Mouse (Mus musculus) lung, postnatal 4 days (tissue): ENCODE measurements around the gene Eftud2.
A peak's percentile ranks its signal among the peaks of the same experiment; 100 is the strongest.

Source experiments
- DNase-seq, 2 experiments: peaks; one replicate each; pipeline ENCODE4 v3.0.0; 2021

Eftud2 gene

DNA sequence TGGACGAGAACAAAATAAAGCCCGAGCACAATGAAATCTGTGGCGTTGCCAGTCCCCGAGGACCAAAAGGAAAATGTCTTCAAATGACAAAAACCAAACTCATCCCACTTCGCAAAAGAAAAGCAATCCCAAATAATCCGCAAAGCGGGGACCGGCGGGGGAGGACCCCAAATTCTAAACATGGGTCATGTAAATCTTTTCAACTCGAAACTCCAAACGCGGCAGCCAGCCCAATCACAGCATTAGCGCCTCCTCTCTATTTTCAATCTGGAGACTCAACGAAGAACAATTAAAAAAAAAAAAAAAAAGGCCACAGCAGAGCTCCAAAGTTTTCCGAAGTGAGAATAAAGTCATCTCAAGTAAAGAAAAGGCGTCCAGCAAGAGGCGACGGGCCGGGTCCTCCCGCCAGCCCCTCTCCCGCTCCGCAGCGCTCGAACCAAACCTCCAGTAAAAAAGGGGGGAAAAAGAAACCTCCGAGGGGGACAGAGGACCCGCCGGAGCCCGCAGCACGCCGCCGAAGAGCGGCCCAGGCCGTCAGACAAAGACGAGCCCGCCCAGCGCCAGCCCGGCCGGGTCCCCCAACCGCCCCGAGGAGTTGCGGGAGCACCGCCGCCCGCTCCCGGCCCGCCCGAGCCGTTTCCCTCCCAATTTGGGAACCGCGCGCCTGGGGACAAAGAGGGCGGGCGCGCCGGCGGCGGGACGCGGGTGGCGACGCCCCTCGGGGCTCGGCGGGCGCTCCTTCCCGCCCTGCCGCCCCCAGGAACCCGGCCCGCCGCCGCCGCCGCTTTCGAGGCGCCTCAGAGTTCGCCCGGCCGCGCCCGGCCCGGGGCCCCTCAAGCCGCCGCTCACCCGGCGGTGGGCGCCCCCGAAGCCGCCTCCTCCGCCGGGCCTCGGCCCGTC lies 62.4 kb downstream of the Eftud2 start:
- DNase-seq: peak; percentile 47 to 56

GRCm38 (mm10) chr11:102814881-102815280 lies 65.9 kb downstream of the Eftud2 start:
- no peak for DNase-seq

DNA sequence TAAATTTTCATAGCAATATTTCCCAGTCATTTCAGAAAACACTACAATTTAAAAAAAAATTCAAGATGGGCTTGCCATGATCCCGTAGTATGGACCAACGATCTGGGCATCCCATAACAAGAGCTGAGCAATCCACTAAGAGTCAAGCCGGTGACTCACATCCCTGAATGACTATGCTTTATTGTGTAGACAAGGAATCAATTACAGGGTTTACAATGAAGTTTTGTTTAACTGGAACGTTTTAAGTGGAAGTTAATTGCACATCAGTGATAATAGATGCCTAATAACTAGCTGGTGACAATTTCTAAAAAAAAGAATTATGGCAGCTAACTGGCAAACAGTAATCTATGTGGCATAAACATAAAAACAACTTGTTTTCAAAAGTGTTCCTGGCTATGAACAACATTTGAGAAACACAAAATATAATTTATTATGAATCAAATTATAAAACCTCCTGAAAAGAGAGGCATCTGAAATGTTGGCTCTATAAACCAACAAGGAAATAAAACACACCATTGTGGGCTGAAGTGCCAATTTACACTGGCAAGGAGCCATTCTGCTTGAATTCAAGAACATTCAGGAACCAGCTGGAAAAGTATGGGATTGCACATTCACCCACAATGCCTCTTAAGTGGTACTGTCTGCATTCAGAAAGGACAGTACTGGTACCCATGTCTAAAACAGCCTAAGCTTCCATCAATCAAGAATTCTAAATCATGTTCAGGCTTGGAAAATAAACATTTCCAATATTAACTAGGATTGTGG lies 69.9 kb downstream of the Eftud2 start:
- DNase-seq: peak in 1 of 2 experiments; percentile 37

- no peak for DNase-seq
Measured at GRCm38 (mm10) chr11:102808246-102808645, 72.5 kb downstream of the Eftud2 start.

GRCm38 (mm10) chr11:102803453-102803852 lies 77.3 kb downstream of the Eftud2 start:
- DNase-seq: peak in 1 of 2 experiments; percentile 32

DNA sequence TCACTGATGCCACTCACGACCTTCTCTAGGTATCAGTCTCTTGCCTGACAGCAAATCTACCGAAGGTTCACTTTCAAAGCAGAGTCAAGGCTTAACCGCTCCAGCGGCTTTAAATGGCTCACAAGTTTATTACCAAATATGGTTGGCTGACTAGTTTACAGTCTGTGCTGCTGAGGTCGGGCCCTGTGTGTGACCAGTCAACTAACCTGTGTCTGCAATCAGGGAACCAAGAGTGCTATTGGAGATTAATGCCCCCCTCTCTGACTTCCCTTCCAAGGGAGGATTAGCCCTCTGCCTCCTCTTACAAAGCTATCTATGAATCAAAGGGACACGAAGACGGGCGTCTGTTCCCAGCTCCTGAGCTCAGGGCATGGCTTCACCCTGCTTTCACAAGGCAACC lies 86.6 kb downstream of the Eftud2 start:
- DNase-seq: no peak

DNA sequence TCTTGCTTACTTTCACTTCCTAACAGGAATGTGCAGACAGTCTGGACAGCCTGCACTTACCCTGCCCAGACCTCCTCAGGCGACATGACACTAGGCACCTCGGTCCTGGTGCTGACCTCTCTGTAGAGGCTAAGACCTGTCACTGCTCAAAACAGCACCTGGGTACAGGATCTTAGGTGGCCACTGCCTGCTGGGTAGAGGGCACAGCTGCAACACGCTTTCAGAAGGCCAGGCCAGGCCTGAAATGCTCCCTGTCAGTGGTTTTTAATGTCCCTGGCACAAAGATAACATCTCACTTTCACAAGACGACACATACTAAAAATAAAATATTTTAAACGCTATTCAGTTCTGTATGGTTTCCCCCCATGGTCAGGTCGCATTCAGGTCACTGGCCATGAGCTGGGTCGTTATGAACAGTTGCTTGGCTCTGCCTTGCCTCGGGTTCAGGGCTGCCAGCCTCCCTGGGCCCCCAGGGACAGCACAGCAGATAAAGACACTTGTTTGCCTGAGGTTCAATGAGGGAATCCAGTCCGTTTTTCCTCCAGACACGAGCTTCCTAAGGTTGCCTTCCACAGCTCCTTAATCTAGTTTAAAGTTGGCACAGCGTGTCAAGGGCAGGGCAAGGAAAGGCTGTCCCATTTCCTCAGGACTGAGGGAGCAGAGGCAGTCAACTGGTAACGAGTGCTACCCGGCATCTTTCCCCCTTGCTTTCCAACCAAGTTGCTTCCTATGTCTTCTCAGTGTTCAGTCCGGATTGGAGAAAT lies 88.9 kb downstream of the Eftud2 start:
- no peak for DNase-seq
